Mouse (Mus musculus): ENCODE measurements at regions not wholly inside any gene's neighbourhood (a gene's known extent, or its start where the extent isn't known, plus 50 kb on each side); places are given as distances from the start of the nearest gene placed in this dataset.

GRCm38 (mm10) chr5:148753457-148753856 is 175.7 kb downstream of the Katnal1 start:
- no peak for TF ChIP-seq CTCF (IDR thresholded peaks at IDR 0.05; ENCODE audit: borderline replicate concordance, insufficient read depth, low read length)
- TF ChIP-seq POLR2A (IDR thresholded peaks at IDR 0.05; ENCODE audit: low read depth, low read length), result no peak

Measured in embryonic fibroblast, embryonic 13.5 days (primary cell).